Mouse (Mus musculus) lung, postnatal 0 days (tissue): ENCODE data around the gene Mthfr.

Experiments
- CTCF ChIP-seq: IDR thresholded peaks from 2 replicates; pipeline ENCODE4 v1.5.1; 2016; ENCODE audit warnings: antibody characterized with exemption, mild to moderate bottlenecking
- EP300 ChIP-seq: IDR thresholded peaks from 2 replicates; pipeline ENCODE4 v1.6.1; 2016; ENCODE audit warnings: antibody characterized with exemption, mild to moderate bottlenecking, control low read depth

DNA sequence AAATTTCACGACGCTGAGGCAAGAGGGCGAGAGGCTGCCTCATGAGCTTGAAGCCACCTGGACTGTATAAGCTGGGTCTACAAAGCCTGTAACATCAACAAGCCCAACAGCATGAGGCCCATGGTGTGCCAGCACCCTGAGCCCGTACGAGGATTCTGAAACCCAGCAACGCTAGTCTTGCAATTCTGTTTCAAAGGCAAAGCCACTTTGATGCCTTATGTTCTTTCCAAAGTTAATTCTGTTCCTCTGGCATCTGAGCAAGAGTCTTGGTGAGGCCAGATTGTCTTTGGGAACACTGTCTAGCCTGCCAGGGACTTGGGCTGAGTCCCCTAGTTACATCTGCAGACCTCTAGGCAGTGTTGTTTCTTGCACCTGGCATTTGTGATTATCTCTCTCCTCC is 20.1 kb downstream of the Mthfr start:
- TF ChIP-seq EP300 (no peak), CTCF (no peak)
